Mouse (Mus musculus): ENCODE data around the gene Dennd6b. TPM values are rescaled to one million over a fixed set of nuclear protein-coding genes. Genes with fewer than 3 reads are reported as not detected.

Dennd6b gene
- polyA plus RNA-seq, 1 experiment = 10.6 TPM

DNA sequence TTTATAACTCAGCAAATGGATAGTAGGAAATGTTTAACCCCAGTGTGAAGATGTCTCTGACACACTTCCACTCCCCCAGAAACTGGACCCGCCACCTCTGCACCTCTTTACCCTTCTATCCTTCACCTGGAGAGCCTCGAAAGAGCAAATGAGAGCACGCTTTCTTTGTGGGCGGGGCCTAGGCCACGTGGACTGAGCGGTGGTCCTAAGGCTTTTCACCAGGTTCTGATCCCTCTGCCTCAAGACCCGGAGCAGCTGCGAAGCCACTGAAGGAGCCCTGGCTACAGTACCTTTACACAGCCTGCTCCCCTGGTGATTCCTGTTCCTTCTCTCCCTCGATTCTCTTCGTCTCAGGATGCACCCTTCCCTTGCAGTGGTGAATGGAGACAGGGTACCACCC, 48.8 kb downstream of the Dennd6b start:
- no peaks in the 10 kb centered on the region for H3K36me3 ChIP-seq (ENCODE audit: control insufficient read depth, insufficient read depth, low read length)
- H3K27me3 ChIP-seq (ENCODE audit: control insufficient read depth, insufficient read depth, low read length) = peaks cover 26% of the 10 kb centered on the region
- H3K4me3 ChIP-seq (ENCODE audit: low read depth, low read length) = no peak overlapping the region
- no peak for TF ChIP-seq POLR2A (IDR thresholded peaks at IDR 0.05; ENCODE audit: low read depth, low read length)
- no peak for TF ChIP-seq CTCF (IDR thresholded peaks at IDR 0.05; ENCODE audit: extremely low read depth, insufficient read length, insufficient replicate concordance, low read depth, low read length)
- H3K27ac ChIP-seq (ENCODE audit: insufficient read depth, low read depth, low read length) = no peak overlapping the region
- peaks cover 10% of the 10 kb centered on the region for H3K4me1 ChIP-seq (ENCODE audit: control insufficient read depth, insufficient read depth, insufficient read length, low read length)
- WGBS = 21% methylated on average over 10 of the region's 10 CpGs

DNA sequence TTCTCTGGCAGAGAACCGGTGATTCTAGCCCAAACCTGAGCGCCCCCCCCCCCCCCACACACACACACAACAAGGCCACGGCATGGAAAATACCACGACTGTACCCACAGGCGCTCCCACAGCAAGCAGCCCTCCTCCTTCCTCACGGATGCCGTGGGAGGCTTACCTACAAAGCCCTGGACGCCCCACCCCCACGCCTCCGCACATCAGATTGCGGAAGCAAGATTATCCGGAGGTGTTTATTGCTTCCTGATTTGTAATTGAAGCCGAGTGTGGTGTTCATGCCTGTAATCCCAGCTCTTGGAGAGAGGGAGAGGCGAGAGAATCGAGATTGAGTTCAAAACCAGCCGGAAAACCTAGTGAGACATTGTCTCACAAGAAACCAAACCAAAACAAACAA, 49.3 kb downstream of the Dennd6b start:
- TF ChIP-seq CTCF (IDR thresholded peaks at IDR 0.05; ENCODE audit: extremely low read depth, insufficient read length, insufficient replicate concordance, low read depth, low read length) (no peak), POLR2A (IDR thresholded peaks at IDR 0.05; ENCODE audit: low read depth, low read length) (no peak)
- H3K36me3 ChIP-seq (ENCODE audit: control insufficient read depth, insufficient read depth, low read length) = no peaks in the 10 kb centered on the region
- peaks cover 10% of the 10 kb centered on the region for H3K4me1 ChIP-seq (ENCODE audit: control insufficient read depth, insufficient read depth, insufficient read length, low read length)
- peak overlapping the region; percentile 46 for H3K4me3 ChIP-seq (ENCODE audit: low read depth, low read length)
- no peak overlapping the region for H3K27ac ChIP-seq (ENCODE audit: insufficient read depth, low read depth, low read length)
- H3K27me3 ChIP-seq (ENCODE audit: control insufficient read depth, insufficient read depth, low read length) = peaks cover 26% of the 10 kb centered on the region
- WGBS = 4% methylated on average over 16 of the region's 16 CpGs

DNA sequence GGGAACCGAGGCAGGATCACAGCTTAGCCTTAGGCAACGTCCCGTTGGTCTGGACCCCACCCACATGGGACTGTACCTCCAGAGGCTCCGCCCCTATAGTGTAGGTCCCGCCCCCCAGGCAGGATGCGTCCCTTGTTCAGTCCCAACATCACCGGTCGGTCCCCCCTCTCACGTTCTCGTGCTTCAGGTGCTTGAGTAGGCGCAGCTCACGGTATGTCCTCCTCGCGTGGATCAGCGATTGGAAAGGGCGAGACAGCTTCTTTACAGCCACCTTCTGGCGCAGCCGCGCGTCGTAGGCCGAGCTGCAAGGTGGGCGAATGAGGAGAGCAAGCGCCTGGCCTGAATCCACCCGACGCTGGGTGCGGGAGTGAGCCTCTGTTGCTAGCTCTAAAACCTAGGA, 49.8 kb downstream of the Dennd6b start:
- no peak overlapping the region for H3K27ac ChIP-seq (ENCODE audit: insufficient read depth, low read depth, low read length)
- WGBS = 1% methylated on average over 27 of the region's 27 CpGs
- H3K27me3 ChIP-seq (ENCODE audit: control insufficient read depth, insufficient read depth, low read length) = peaks cover 29% of the 10 kb centered on the region
- H3K4me3 ChIP-seq (ENCODE audit: low read depth, low read length) = peak overlapping the region; percentile 46
- TF ChIP-seq POLR2A (IDR thresholded peaks at IDR 0.05; ENCODE audit: low read depth, low read length) (no peak), CTCF (IDR thresholded peaks at IDR 0.05; ENCODE audit: extremely low read depth, insufficient read length, insufficient replicate concordance, low read depth, low read length) (no peak)
- no peaks in the 10 kb centered on the region for H3K36me3 ChIP-seq (ENCODE audit: control insufficient read depth, insufficient read depth, low read length)
- peaks cover 10% of the 10 kb centered on the region for H3K4me1 ChIP-seq (ENCODE audit: control insufficient read depth, insufficient read depth, insufficient read length, low read length)

DNA sequence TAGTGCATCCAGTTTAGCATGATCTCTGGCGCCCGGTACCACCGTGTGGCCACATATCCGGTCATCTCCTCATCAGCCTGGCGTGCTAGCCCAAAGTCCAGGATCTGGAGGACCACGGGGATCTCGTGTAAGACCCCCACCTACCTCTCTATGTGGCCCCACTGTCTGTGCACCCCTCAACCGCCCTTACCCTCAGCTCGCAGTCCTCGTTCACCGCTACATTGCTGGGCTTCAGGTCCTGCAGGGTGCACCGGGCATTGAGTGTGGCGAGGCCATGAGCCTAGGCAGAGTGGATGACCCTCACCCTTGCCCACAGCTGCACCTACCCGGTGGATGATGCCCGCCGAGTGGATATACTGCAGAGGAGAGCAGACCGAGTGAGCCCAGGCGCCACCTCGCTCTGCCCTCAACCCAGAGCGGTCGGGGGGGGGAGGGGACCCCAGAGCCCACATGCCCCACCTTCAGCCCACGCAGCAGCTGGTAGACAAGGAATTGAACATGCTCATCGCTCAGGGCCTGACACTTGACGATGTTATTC, 50.4 kb downstream of the Dennd6b start:
- no peak for TF ChIP-seq CTCF (IDR thresholded peaks at IDR 0.05; ENCODE audit: extremely low read depth, insufficient read length, insufficient replicate concordance, low read depth, low read length)
- TF ChIP-seq POLR2A (IDR thresholded peaks at IDR 0.05; ENCODE audit: low read depth, low read length) = no peak
- no peak overlapping the region for H3K4me3 ChIP-seq (ENCODE audit: low read depth, low read length)
- peaks cover 10% of the 10 kb centered on the region for H3K4me1 ChIP-seq (ENCODE audit: control insufficient read depth, insufficient read depth, insufficient read length, low read length)
- H3K36me3 ChIP-seq (ENCODE audit: control insufficient read depth, insufficient read depth, low read length) = no peaks in the 10 kb centered on the region
- WGBS = 65% methylated on average over 24 of the region's 24 CpGs
- no peak overlapping the region for H3K27ac ChIP-seq (ENCODE audit: insufficient read depth, low read depth, low read length)
- H3K27me3 ChIP-seq (ENCODE audit: control insufficient read depth, insufficient read depth, low read length) = peaks cover 36% of the 10 kb centered on the region

DNA sequence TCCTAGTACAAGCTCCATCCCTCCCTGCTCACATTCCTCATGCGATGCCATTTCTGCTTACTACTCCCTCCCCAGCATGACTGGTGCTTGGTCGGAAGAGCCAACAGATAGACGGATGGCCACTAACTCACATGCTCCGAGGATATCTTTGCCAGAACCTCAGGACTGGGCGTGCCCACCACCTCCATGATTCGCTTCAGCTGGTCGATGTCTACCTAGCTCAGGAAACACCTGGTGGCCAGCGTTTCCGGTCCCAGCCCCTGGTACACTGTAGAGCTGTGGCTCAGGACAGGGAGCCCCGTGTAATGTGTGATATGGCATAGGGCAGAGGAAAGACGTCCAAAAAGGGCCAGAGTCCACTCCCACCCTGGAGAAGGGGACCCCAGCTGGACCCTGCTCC, 51.3 kb downstream of the Dennd6b start:
- Histone ChIP-seq H3K27ac (ENCODE audit: insufficient read depth, low read depth, low read length) (no peak overlapping the region), H3K27me3 (ENCODE audit: control insufficient read depth, insufficient read depth, low read length) (peaks cover 43% of the 10 kb centered on the region), H3K36me3 (ENCODE audit: control insufficient read depth, insufficient read depth, low read length) (no peaks in the 10 kb centered on the region), H3K4me1 (ENCODE audit: control insufficient read depth, insufficient read depth, insufficient read length, low read length) (peaks cover 14% of the 10 kb centered on the region), H3K4me3 (ENCODE audit: low read depth, low read length) (no peak overlapping the region)
- no peak for TF ChIP-seq POLR2A (IDR thresholded peaks at IDR 0.05; ENCODE audit: low read depth, low read length)
- WGBS = 52% methylated on average over 11 of the region's 11 CpGs

DNA sequence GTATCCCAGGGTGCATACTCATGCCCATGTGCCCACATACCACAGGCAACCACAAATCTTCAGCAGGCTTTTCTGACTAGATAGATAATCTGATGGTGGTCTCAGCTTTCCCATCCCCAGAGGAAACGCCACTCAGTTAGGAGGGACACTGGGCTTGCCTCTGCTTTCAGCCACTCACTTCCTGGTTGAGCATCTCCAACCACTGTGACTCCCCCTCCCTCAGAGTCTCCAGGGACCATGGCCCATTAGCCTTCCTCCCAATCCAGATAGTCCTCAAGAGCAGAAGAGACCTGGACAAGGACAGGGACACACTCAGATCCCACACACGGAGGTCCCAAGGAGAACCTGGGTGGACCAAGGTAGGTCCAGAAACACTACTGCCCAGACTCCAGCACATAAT, 53.2 kb downstream of the Dennd6b start:
- 61% methylated on average over 2 of the region's 2 CpGs for WGBS
- H3K4me3 ChIP-seq (ENCODE audit: low read depth, low read length) = no peak overlapping the region
- no peaks in the 10 kb centered on the region for H3K36me3 ChIP-seq (ENCODE audit: control insufficient read depth, insufficient read depth, low read length)
- no peak overlapping the region for H3K27ac ChIP-seq (ENCODE audit: insufficient read depth, low read depth, low read length)
- peaks cover 14% of the 10 kb centered on the region for H3K4me1 ChIP-seq (ENCODE audit: control insufficient read depth, insufficient read depth, insufficient read length, low read length)
- TF ChIP-seq POLR2A (IDR thresholded peaks at IDR 0.05; ENCODE audit: low read depth, low read length) (no peak), CTCF (IDR thresholded peaks at IDR 0.05; ENCODE audit: extremely low read depth, insufficient read length, insufficient replicate concordance, low read depth, low read length) (no peak)
- peaks cover 40% of the 10 kb centered on the region for H3K27me3 ChIP-seq (ENCODE audit: control insufficient read depth, insufficient read depth, low read length)

GRCm38 (mm10) chr15:89141905-89142304, 54.4 kb downstream of the Dennd6b start:
- 64% methylated on average over 4 of the region's 4 CpGs for WGBS
- Histone ChIP-seq H3K27ac (ENCODE audit: insufficient read depth, low read depth, low read length) (no peak overlapping the region), H3K4me3 (ENCODE audit: low read depth, low read length) (no peak overlapping the region), H3K27me3 (ENCODE audit: control insufficient read depth, insufficient read depth, low read length) (peaks cover 32% of the 10 kb centered on the region), H3K4me1 (ENCODE audit: control insufficient read depth, insufficient read depth, insufficient read length, low read length) (peaks cover 10% of the 10 kb centered on the region), H3K36me3 (ENCODE audit: control insufficient read depth, insufficient read depth, low read length) (no peaks in the 10 kb centered on the region)
- TF ChIP-seq CTCF (IDR thresholded peaks at IDR 0.05; ENCODE audit: extremely low read depth, insufficient read length, insufficient replicate concordance, low read depth, low read length) (no peak), POLR2A (IDR thresholded peaks at IDR 0.05; ENCODE audit: low read depth, low read length) (no peak)

Measured in small intestine, adult 2 months (tissue).